ENCODE assay signal across 24 mouse cellular contexts in genomic region chr1:177372066-177372465, GRCm38 (mm10).
DNase-seq lines count a peak whose midpoint lies in the region; ATAC-seq lines count a peak whose summit lies in the region.
"Had no signal": no experiment of that assay in that cellular context is flagged by ENCODE, and none has a peak within 500 bp of the region (broad histone marks: within the 10 kb centered on the region; RNA-seq: fewer than 3 reads in every experiment).

No protein-coding gene starts in this region.

- peaks cover 23% of the 10 kb centered on the region for H3K4me1 ChIP-seq in forebrain, embryonic 15.5 days
- H3K4me1 ChIP-seq in forebrain, embryonic 11.5 days (replicated peaks; ENCODE audit: control insufficient read depth, insufficient read depth, low read length): peaks cover 10% of the 10 kb centered on the region
- peaks cover 5% of the 10 kb centered on the region; the same call in 1 of the 2 replicates for H3K4me1 ChIP-seq in heart, embryonic 11.5 days (ENCODE audit: control insufficient read depth, insufficient read depth, low read length)
- peaks cover 11% of the 10 kb centered on the region for H3K4me1 ChIP-seq in heart, embryonic 10.5 days
- peaks cover 7% of the 10 kb centered on the region; the same call in 1 of the 2 replicates for H3K4me1 ChIP-seq in midbrain, embryonic 11.5 days (ENCODE audit: control insufficient read depth, insufficient read depth, low read length)
- H3K4me1 ChIP-seq in midbrain, embryonic 16.5 days (ENCODE audit: control insufficient read depth, insufficient read depth, low read length): peaks cover 4% of the 10 kb centered on the region; the same call in 1 of the 2 replicates
- H3K4me1 ChIP-seq: embryonic facial prominence, embryonic 15.5 days; heart, embryonic 15.5 days had no signal

- no peaks in the 10 kb centered on the region for H3K9me3 ChIP-seq in forebrain, embryonic 15.5 days
- no peaks in the 10 kb centered on the region for H3K9me3 ChIP-seq in forebrain, embryonic 11.5 days (ENCODE audit: control insufficient read depth, low read length)
- no peaks in the 10 kb centered on the region for H3K9me3 ChIP-seq in heart, embryonic 11.5 days (replicated peaks; ENCODE audit: control insufficient read depth, low read length)
- H3K9me3 ChIP-seq in heart, embryonic 10.5 days: no peaks in the 10 kb centered on the region
- H3K9me3 ChIP-seq in midbrain, embryonic 11.5 days (ENCODE audit: control insufficient read depth, low read length): no peaks in the 10 kb centered on the region
- no peaks in the 10 kb centered on the region for H3K9me3 ChIP-seq in midbrain, embryonic 16.5 days (replicated peaks; ENCODE audit: control insufficient read depth, low read length, poor library complexity, severe bottlenecking)
- H3K9me3 ChIP-seq: embryonic facial prominence, embryonic 15.5 days; forebrain, embryonic 10.5 days; heart, embryonic 15.5 days; hindbrain, embryonic 12.5 days had no signal

- no peak overlapping the region for H3K4me3 ChIP-seq in forebrain, embryonic 15.5 days
- no peak overlapping the region for H3K4me3 ChIP-seq in forebrain, embryonic 11.5 days (ENCODE audit: low read depth, low read length)
- no peak overlapping the region for H3K4me3 ChIP-seq in heart, embryonic 11.5 days (ENCODE audit: low read depth, low read length)
- H3K4me3 ChIP-seq in heart, embryonic 10.5 days: no peak overlapping the region
- H3K4me3 ChIP-seq in midbrain, embryonic 11.5 days (ENCODE audit: low read depth, low read length): no peak overlapping the region
- H3K4me3 ChIP-seq in midbrain, embryonic 16.5 days (ENCODE audit: low read depth, low read length): no peak overlapping the region
- H3K4me3 ChIP-seq: embryonic facial prominence, embryonic 15.5 days; erythroblast, embryonic 14.5 days; forebrain, embryonic 10.5 days; gastrocnemius, adult 2 months; heart, embryonic 15.5 days; hindbrain, embryonic 12.5 days had no signal

- no peak for DNase-seq in forebrain, embryonic 11.5 days (ENCODE audit: low spot score)
- no peak for DNase-seq in heart, embryonic 10.5 days (ENCODE audit: low spot score)
- DNase-seq in midbrain, embryonic 11.5 days (ENCODE audit: low spot score, missing footprints): peak; percentile 81
- no peak for DNase-seq in T-cell, adult 2 months (ENCODE audit: low spot score)
- DNase-seq: adrenal gland, adult 2 months; adrenal gland, postnatal 25 days; cerebellum, adult 2 months; cerebellum, postnatal 10 days; embryo, embryonic 11 days; gastrocnemius, adult 2 months; gastrocnemius, postnatal 25 days; kidney, adult 8-10 months had no signal

- no peak for ATAC-seq in forebrain, embryonic 15.5 days (replicated peaks)
- ATAC-seq in forebrain, embryonic 11.5 days (replicated peaks; ENCODE audit: low FRiP score): no peak
- ATAC-seq in heart, embryonic 11.5 days (replicated peaks; ENCODE audit: insufficient number of reproducible peaks, low FRiP score, low TSS enrichment): no peak
- ATAC-seq in midbrain, embryonic 11.5 days (ENCODE audit: low FRiP score): no peak
- no peak for ATAC-seq in midbrain, embryonic 16.5 days
- ATAC-seq: hindbrain, embryonic 16.5 days; inflammation-experienced regulatory T-cells, adult 6 months; intestine, postnatal 0 days; Patski had no signal

- H3K27ac ChIP-seq in forebrain, embryonic 15.5 days (replicated peaks): peak overlapping the region; percentile 5; the same call in 1 of the 2 replicates
- no peak overlapping the region for H3K27ac ChIP-seq in forebrain, embryonic 11.5 days (ENCODE audit: low read depth, low read length)
- no peak overlapping the region for H3K27ac ChIP-seq in heart, embryonic 11.5 days (ENCODE audit: low read depth, low read length)
- no peak overlapping the region for H3K27ac ChIP-seq in heart, embryonic 10.5 days
- no peak overlapping the region for H3K27ac ChIP-seq in midbrain, embryonic 11.5 days (ENCODE audit: low read depth, low read length)
- H3K27ac ChIP-seq in midbrain, embryonic 16.5 days (ENCODE audit: low read length): no peak overlapping the region
- H3K27ac ChIP-seq: embryonic facial prominence, embryonic 15.5 days; gastrocnemius, adult 2 months; heart, embryonic 15.5 days; hindbrain, embryonic 12.5 days had no signal

- H3K27me3 ChIP-seq in forebrain, embryonic 15.5 days: no peaks in the 10 kb centered on the region
- no peaks in the 10 kb centered on the region for H3K27me3 ChIP-seq in forebrain, embryonic 11.5 days (ENCODE audit: control insufficient read depth, insufficient read depth, low read length)
- H3K27me3 ChIP-seq in heart, embryonic 11.5 days (ENCODE audit: control insufficient read depth, insufficient read depth, low read length): no peaks in the 10 kb centered on the region
- no peaks in the 10 kb centered on the region for H3K27me3 ChIP-seq in heart, embryonic 10.5 days (ENCODE audit: insufficient read depth, poor library complexity, severe bottlenecking)
- H3K27me3 ChIP-seq in midbrain, embryonic 11.5 days (ENCODE audit: control insufficient read depth, insufficient read depth, low read length): no peaks in the 10 kb centered on the region
- H3K27me3 ChIP-seq in midbrain, embryonic 16.5 days (ENCODE audit: control insufficient read depth, insufficient read depth, low read depth, low read length): no peaks in the 10 kb centered on the region
- H3K27me3 ChIP-seq: embryonic facial prominence, embryonic 15.5 days; heart, embryonic 15.5 days; hindbrain, embryonic 12.5 days had no signal

- H3K9ac ChIP-seq in forebrain, embryonic 15.5 days (replicated peaks): no peak overlapping the region
- H3K9ac ChIP-seq in forebrain, embryonic 11.5 days (ENCODE audit: low read length): no peak overlapping the region
- H3K9ac ChIP-seq in heart, embryonic 11.5 days (ENCODE audit: low read depth, low read length): no peak overlapping the region
- no peak overlapping the region for H3K9ac ChIP-seq in midbrain, embryonic 11.5 days (ENCODE audit: low read length)
- H3K9ac ChIP-seq in midbrain, embryonic 16.5 days (ENCODE audit: low read depth, low read length): no peak overlapping the region
- H3K9ac ChIP-seq: embryonic facial prominence, embryonic 15.5 days; heart, embryonic 15.5 days; hindbrain, embryonic 12.5 days had no signal

- 55% methylated on average over 10 of the region's 10 CpGs for WGBS in forebrain, embryonic 15.5 days
- WGBS in forebrain, embryonic 11.5 days: 58% methylated on average over 10 of the region's 10 CpGs
- WGBS in heart, embryonic 11.5 days (ENCODE audit: insufficient replicate concordance): 43% methylated on average over 10 of the region's 10 CpGs
- 45% methylated on average over 10 of the region's 10 CpGs for WGBS in heart, embryonic 10.5 days
- 71% methylated on average over 10 of the region's 10 CpGs for WGBS in midbrain, embryonic 11.5 days
- 63% methylated on average over 10 of the region's 10 CpGs for whole genome bisulfite sequencing in midbrain, embryonic 16.5 days

- H3K4me2 ChIP-seq in forebrain, embryonic 15.5 days (replicated peaks): no peak overlapping the region
- H3K4me2 ChIP-seq in forebrain, embryonic 11.5 days (ENCODE audit: low read depth, low read length, severe bottlenecking): no peak overlapping the region
- H3K4me2 ChIP-seq in heart, embryonic 11.5 days: peak overlapping the region; percentile 27; the same call in 1 of the 2 replicates
- H3K4me2 ChIP-seq in midbrain, embryonic 11.5 days: no peak overlapping the region
- H3K4me2 ChIP-seq in midbrain, embryonic 16.5 days (ENCODE audit: low read length): no peak overlapping the region
- H3K4me2 ChIP-seq: embryonic facial prominence, embryonic 15.5 days; heart, embryonic 15.5 days; hindbrain, embryonic 12.5 days had no signal

- no peaks in the 10 kb centered on the region for H3K36me3 ChIP-seq in forebrain, embryonic 15.5 days
- H3K36me3 ChIP-seq in forebrain, embryonic 11.5 days (ENCODE audit: control insufficient read depth, insufficient read depth, low read length): no peaks in the 10 kb centered on the region
- H3K36me3 ChIP-seq in heart, embryonic 11.5 days (ENCODE audit: control insufficient read depth, insufficient read depth, low read length): no peaks in the 10 kb centered on the region
- H3K36me3 ChIP-seq in heart, embryonic 10.5 days: no peaks in the 10 kb centered on the region
- H3K36me3 ChIP-seq in midbrain, embryonic 11.5 days (ENCODE audit: control insufficient read depth, insufficient read depth, low read length): no peaks in the 10 kb centered on the region
- H3K36me3 ChIP-seq in midbrain, embryonic 16.5 days (ENCODE audit: control insufficient read depth, insufficient read depth, low read length): no peaks in the 10 kb centered on the region
- H3K36me3 ChIP-seq: embryonic facial prominence, embryonic 15.5 days; forebrain, embryonic 10.5 days; heart, embryonic 15.5 days; hindbrain, embryonic 12.5 days had no signal
